Mouse (Mus musculus): ENCODE measurements at regions not wholly inside any gene's neighbourhood (a gene's known extent, or its start where the extent isn't known, plus 50 kb on each side); places are given as distances from the start of the nearest gene placed in this dataset.

DNA sequence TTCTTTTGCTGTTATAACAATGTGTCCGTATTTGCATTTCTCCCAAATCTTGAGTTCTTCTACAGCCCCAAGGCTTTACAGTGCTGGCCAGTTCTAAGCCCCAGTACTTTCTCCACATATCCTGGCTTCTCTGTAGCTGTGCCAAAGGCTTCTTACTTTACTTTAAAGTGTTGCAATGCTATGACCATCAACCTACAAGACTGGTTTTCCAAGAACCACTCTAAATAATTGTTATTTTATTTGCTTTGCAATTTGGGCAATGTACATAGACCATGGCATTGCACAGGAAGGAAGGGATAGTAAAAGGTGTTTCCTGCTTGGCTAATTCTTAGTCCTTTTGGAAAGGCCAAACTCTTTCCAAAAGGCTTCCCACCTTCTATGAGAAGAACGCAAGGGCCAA, 495.4 kb downstream of the Sox2 start:
- H3K27ac ChIP-seq (ENCODE audit: insufficient read depth, low read depth), result no peak overlapping the region
- no peak for TF ChIP-seq USF2 (conservative IDR thresholded peaks at IDR 0.05; ENCODE audit: low read depth, low read length)
- TF ChIP-seq UBTF (IDR thresholded peaks at IDR 0.05; ENCODE audit: low read depth, low read length), result no peak
- no peak for TF ChIP-seq POLR2AphosphoS2 (IDR thresholded peaks at IDR 0.05; ENCODE audit: low read depth, low read length)
- no peak for TF ChIP-seq IRF4 (IDR thresholded peaks at IDR 0.05; ENCODE audit: low read depth, low read length)
- TF ChIP-seq GABPA (IDR thresholded peaks at IDR 0.05; ENCODE audit: insufficient replicate concordance, low read depth, low read length), result no peak
- no peak for TF ChIP-seq MAX (IDR thresholded peaks at IDR 0.05; ENCODE audit: low read length)
- no peak for TF ChIP-seq ZMIZ1 (IDR thresholded peaks at IDR 0.05; ENCODE audit: low read depth, low read length)
- no peak for TF ChIP-seq EP300 (IDR thresholded peaks at IDR 0.05; ENCODE audit: low read length)
- no peak for TF ChIP-seq POLR2A (IDR thresholded peaks at IDR 0.05; ENCODE audit: low read depth, low read length)
- no peak for TF ChIP-seq RAD21 (IDR thresholded peaks at IDR 0.05; ENCODE audit: low read depth, low read length)
- no peak for TF ChIP-seq SIN3A (IDR thresholded peaks at IDR 0.05; ENCODE audit: low read length)
- no peak for TF ChIP-seq MAFK (IDR thresholded peaks at IDR 0.05; ENCODE audit: insufficient replicate concordance, low read length)
- TF ChIP-seq PAX5 (IDR thresholded peaks at IDR 0.05; ENCODE audit: low read length), result no peak
- TF ChIP-seq NELFE (IDR thresholded peaks at IDR 0.05; ENCODE audit: low read depth, low read length), result no peak
- TF ChIP-seq ELF1 (IDR thresholded peaks at IDR 0.05; ENCODE audit: low read depth, low read length), result no peak
- TF ChIP-seq JUN (IDR thresholded peaks at IDR 0.05; ENCODE audit: insufficient read depth, low read depth, low read length), result no peak
- TF ChIP-seq KAT2A (IDR thresholded peaks at IDR 0.05; ENCODE audit: insufficient replicate concordance, low read length), result no peak
- H3K9ac ChIP-seq (ENCODE audit: insufficient read depth, low read depth), result no peak overlapping the region
- H3K36me3 ChIP-seq (replicated peaks in 1 of 2; ENCODE audit: control insufficient read depth in 1 of 2, insufficient read depth in 1 of 2, low read length in 1 of 2), result no peaks in the 10 kb centered on the region
- dilution Hi-C loops (cut with MboI; ENCODE audit: extremely low pct_ligation_motif_present, extremely low pct_unique_long_range_greater_than_20kb, low sequenced_read_pairs), result no loop called here
- no peaks in the 10 kb centered on the region for H3K79me2 ChIP-seq (replicated peaks; ENCODE audit: control insufficient read depth, extremely low read depth, insufficient read depth, poor library complexity, severe bottlenecking)
- peaks cover 20% of the 10 kb centered on the region for H3K27me3 ChIP-seq (replicated peaks)
- peaks cover 9% of the 10 kb centered on the region for H3K9me3 ChIP-seq (replicated peaks; ENCODE audit: low read length)
- in situ Hi-C loops (cut with MboI; ENCODE audit: low pct_ligation_motif_present, low pct_unique_long_range_greater_than_20kb, low sequenced_read_pairs), result no loop called here
- H3K4me2 ChIP-seq (ENCODE audit: insufficient read depth, low read depth, poor library complexity, severe bottlenecking), result no peak overlapping the region
- H3K4me3 ChIP-seq (replicated peaks in 1 of 3; ENCODE audit: low read depth in 2 of 3, low read length in 2 of 3, poor library complexity in 1 of 3), result no peak overlapping the region
- DNase-seq (ENCODE audit: extremely low read depth), result no peak
- peaks cover 5 to 18% of the 10 kb centered on the region in 2 experiments; a peak in 3 of 4 replicates for H3K4me1 ChIP-seq (ENCODE audit: control insufficient read depth in 1 of 2, insufficient read depth in 2 of 2)

GRCm38 (mm10) chr3:35146681-35147080, 496.5 kb downstream of the Sox2 start:
- Histone ChIP-seq H3K27ac (ENCODE audit: insufficient read depth, low read depth) (no peak overlapping the region), H3K9ac (ENCODE audit: insufficient read depth, low read depth) (no peak overlapping the region), H3K27me3 (replicated peaks) (peaks cover 11% of the 10 kb centered on the region), H3K79me2 (replicated peaks; ENCODE audit: control insufficient read depth, extremely low read depth, insufficient read depth, poor library complexity, severe bottlenecking) (no peaks in the 10 kb centered on the region), H3K9me3 (replicated peaks; ENCODE audit: low read length) (peaks cover 9% of the 10 kb centered on the region), H3K4me3 (replicated peaks in 1 of 3; ENCODE audit: low read depth in 2 of 3, low read length in 2 of 3, poor library complexity in 1 of 3) (no peak overlapping the region), H3K36me3 (replicated peaks in 1 of 2; ENCODE audit: control insufficient read depth in 1 of 2, insufficient read depth in 1 of 2, low read length in 1 of 2) (no peaks in the 10 kb centered on the region), H3K4me2 (ENCODE audit: insufficient read depth, low read depth, poor library complexity, severe bottlenecking) (no peak overlapping the region), H3K4me1 (ENCODE audit: control insufficient read depth in 1 of 2, insufficient read depth in 2 of 2) (peaks cover 5 to 21% of the 10 kb centered on the region in 2 experiments; a peak in 3 of 4 replicates)
- TF ChIP-seq ETS1 (conservative IDR thresholded peaks at IDR 0.05; ENCODE audit: low read depth, low read length), result no peak
- no peak for TF ChIP-seq USF2 (conservative IDR thresholded peaks at IDR 0.05; ENCODE audit: low read depth, low read length)
- TF ChIP-seq MEF2A (IDR thresholded peaks at IDR 0.05; ENCODE audit: borderline replicate concordance, low read depth, low read length), result no peak
- TF ChIP-seq JUND (conservative IDR thresholded peaks at IDR 0.05; ENCODE audit: low read depth, low read length), result no peak
- TF ChIP-seq GABPA (IDR thresholded peaks at IDR 0.05; ENCODE audit: insufficient replicate concordance, low read depth, low read length), result no peak
- no peak for DNase-seq (ENCODE audit: extremely low read depth)
- dilution Hi-C loops (cut with MboI; ENCODE audit: extremely low pct_ligation_motif_present, extremely low pct_unique_long_range_greater_than_20kb, low sequenced_read_pairs) (no loop called here), in situ Hi-C loops (cut with MboI; ENCODE audit: low pct_ligation_motif_present, low pct_unique_long_range_greater_than_20kb, low sequenced_read_pairs) (no loop called here)

All from CH12.LX (cell line).